Mouse (Mus musculus): Measurements from ENCODE around the gene Gpank1. TPM values are rescaled to one million over a fixed set of nuclear protein-coding genes. Genes with fewer than 3 reads are reported as not detected.

Gene Gpank1
- total RNA-seq, 2 experiments from 2014 or later: 7.0 to 7.7 TPM

DNA sequence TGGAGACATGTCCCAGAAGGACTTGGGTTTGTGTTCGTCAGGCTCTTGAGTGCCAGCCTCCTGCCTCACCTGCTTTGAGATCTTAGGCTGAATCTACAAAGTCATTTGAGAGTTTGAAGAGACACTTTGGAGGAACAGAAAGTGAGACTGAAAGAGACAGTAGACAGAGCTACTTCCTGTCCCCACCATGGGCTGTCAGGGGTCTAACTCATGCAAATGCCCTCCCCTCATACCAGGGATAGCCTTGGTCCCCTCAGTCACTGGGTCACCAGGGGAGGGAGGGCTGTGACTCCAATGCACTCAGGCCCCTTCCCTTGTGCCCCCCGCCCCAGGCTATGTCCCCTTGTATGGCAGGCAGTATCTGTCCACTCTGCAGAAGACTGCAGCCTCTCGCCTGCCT is 52.1 kb downstream of the Gpank1 start:
- DNase-seq: no peak
- intact Hi-C loops (cut with DNase I): no loop called here

Other genes with a start within 250 kb of the Gpank1 start
- 1 to 10 TPM; 5.1 to 6.1 TPM for gene Zbtb12, start 242.0 kb upstream of the Gpank1 start, total RNA-seq (2021)
- gene Gm20547, start 239.4 kb upstream of the Gpank1 start, total RNA-seq (2021): not detected
- gene C2, start 223.2 kb upstream of the Gpank1 start, total RNA-seq (2021): 1 to 10 TPM; 4.3 to 6.0 TPM
- gene Ehmt2, start 223.0 kb upstream of the Gpank1 start, total RNA-seq (2021): 10 to 100 TPM; 45.2 to 49.4 TPM
- gene Slc44a4, start 207.0 kb upstream of the Gpank1 start, total RNA-seq (2021): under 1 TPM in 1 of 2 experiments, not detected in 1; 0.17 TPM
- gene Neu1, start 190.2 kb upstream of the Gpank1 start, total RNA-seq (2021): 10 to 100 TPM; 14.0 to 14.6 TPM
- gene Hspa1b, start 162.2 kb upstream of the Gpank1 start, total RNA-seq (2021): 1 to 10 TPM; 3.8 to 3.9 TPM
- gene Gm20481, start 151.5 kb upstream of the Gpank1 start, total RNA-seq (2021): not detected
- 1 to 10 TPM; 2.3 to 3.3 TPM for gene Hspa1a, start 149.3 kb upstream of the Gpank1 start, total RNA-seq (2021)
- 1 to 10 TPM; 2.7 to 4.7 TPM for gene Hspa1l, start 148.8 kb upstream of the Gpank1 start, total RNA-seq (2021)
- gene Lsm2, start 139.6 kb upstream of the Gpank1 start, total RNA-seq (2021): 10 to 100 TPM; 19.2 to 25.0 TPM
- 10 to 100 TPM; 24.5 to 26.0 TPM for gene Vars, start 120.5 kb upstream of the Gpank1 start, total RNA-seq (2021)
- 1 to 10 TPM; 5.3 to 5.9 TPM for gene Vwa7, start 104.9 kb upstream of the Gpank1 start, total RNA-seq (2021)
- under 1 TPM; 0.34 to 0.48 TPM for gene Sapcd1, start 93.4 kb upstream of the Gpank1 start, total RNA-seq (2021)
- gene Msh5, start 74.7 kb upstream of the Gpank1 start, total RNA-seq (2021): 1 to 10 TPM; 1.6 to 2.0 TPM
- 10 to 100 TPM; 61.6 to 72.9 TPM for gene Clic1, start 71.5 kb upstream of the Gpank1 start, total RNA-seq (2021)
- gene Ddah2, start 62.4 kb upstream of the Gpank1 start, total RNA-seq (2021): 10 to 100 TPM; 49.3 to 50.0 TPM
- not detected for gene Ly6g6c, start 56.1 kb upstream of the Gpank1 start, total RNA-seq (2021)
- under 1 TPM; 0.61 to 0.74 TPM for gene Mpig6b, start 55.3 kb upstream of the Gpank1 start, total RNA-seq (2021)
- not detected for gene Ly6g6e, start 44.6 kb upstream of the Gpank1 start, total RNA-seq (2021)
- gene Ly6g6d, start 43.4 kb upstream of the Gpank1 start, total RNA-seq (2021): 1 to 10 TPM in 1 of 2 experiments, under 1 TPM in 1; 0.67 to 3.3 TPM
- gene Ly6g6f, start 35.8 kb upstream of the Gpank1 start, total RNA-seq (2021): not detected
- gene Abhd16a, start 32.2 kb upstream of the Gpank1 start, total RNA-seq (2021): 10 to 100 TPM; 53.7 to 56.7 TPM
- not detected for gene Ly6g5c, start 13.2 kb upstream of the Gpank1 start, total RNA-seq (2021)
- gene Ly6g5b, start 6.0 kb upstream of the Gpank1 start, total RNA-seq (2021): under 1 TPM in 1 of 2 experiments, not detected in 1; 0.41 TPM
- 100 to 1,000 TPM; 172 to 176 TPM for gene Csnk2b, start 598 bp downstream of the Gpank1 start, total RNA-seq (2021)
- gene D17H6S53E, start 4.9 kb downstream of the Gpank1 start, total RNA-seq (2021): 10 to 100 TPM; 28.0 to 29.6 TPM
- gene Apom, start 10.6 kb downstream of the Gpank1 start, total RNA-seq (2021): not detected
- 100 to 1,000 TPM; 237 to 245 TPM for gene Bag6, start 13.7 kb downstream of the Gpank1 start, total RNA-seq (2021)
- gene Prrc2a, start 43.4 kb downstream of the Gpank1 start, total RNA-seq (2021): 100 to 1,000 TPM; 148 to 174 TPM
- 1 to 10 TPM; 1.4 to 2.8 TPM for gene Aif1, start 54.6 kb downstream of the Gpank1 start, total RNA-seq (2021)
- 1 to 10 TPM; 3.8 to 4.0 TPM for gene Lst1, start 67.0 kb downstream of the Gpank1 start, total RNA-seq (2021)
- gene Ltb, start 73.0 kb downstream of the Gpank1 start, total RNA-seq (2021): 1 to 10 TPM; 1.2 to 3.8 TPM
- gene Tnf, start 80.6 kb downstream of the Gpank1 start, total RNA-seq (2021): under 1 TPM; 0.29 to 0.39 TPM
- under 1 TPM in 1 of 2 experiments, not detected in 1; 0.20 TPM for gene Lta, start 83.9 kb downstream of the Gpank1 start, total RNA-seq (2021)
- gene Gm16181, start 99.4 kb downstream of the Gpank1 start, total RNA-seq (2021): under 1 TPM in 1 of 2 experiments, not detected in 1; 0.71 TPM
- 1 to 10 TPM; 4.1 to 4.4 TPM for gene Atp6v1g2, start 112.2 kb downstream of the Gpank1 start, total RNA-seq (2021)
- gene Nfkbil1, start 114.3 kb downstream of the Gpank1 start, total RNA-seq (2021): 10 to 100 TPM in 1 of 2 experiments, 1 to 10 TPM in 1; 8.4 to 10.4 TPM
- 100 to 1,000 TPM; 107 to 118 TPM for gene Ddx39b, start 120.3 kb downstream of the Gpank1 start, total RNA-seq (2021)
- 10 to 100 TPM; 77.3 to 77.5 TPM for gene H2-D1, start 141.3 kb downstream of the Gpank1 start, total RNA-seq (2021)
- 1 to 10 TPM in 1 of 2 experiments, under 1 TPM in 1; 0.57 to 1.2 TPM for gene H2-Q1, start 198.9 kb downstream of the Gpank1 start, total RNA-seq (2021)
- gene H2-Q2, start 220.8 kb downstream of the Gpank1 start, total RNA-seq (2021): 1 to 10 TPM; 1.1 to 3.7 TPM